9 mouse cellular contexts compared by ENCODE assay signal in genomic region chr2:20547686-20548624, GRCm38 (mm10).
A peak's percentile ranks its signal among the peaks of the same experiment; 100 is the strongest.
DNase-seq lines count a peak whose midpoint lies in the region; ATAC-seq and TF ChIP-seq lines count a peak whose summit lies in the region.
"Had no signal": no experiment of that assay in that cellular context is flagged by ENCODE, and none has a peak within 500 bp of the region (broad histone marks: within the 10 kb centered on the region; RNA-seq: fewer than 3 reads in every experiment).

No protein-coding gene starts in this region.

- WGBS in kidney, adult 2 months = 41% methylated on average over 18 of the region's 18 CpGs
- 40% methylated on average over 18 of the region's 18 CpGs for WGBS in liver, embryonic 14.5 days (ENCODE audit: insufficient replicate concordance)

- peak overlapping the region; percentile 39; the same call in 1 of the 2 replicates for H3K4me3 ChIP-seq in kidney, adult 2 months (ENCODE audit: insufficient read depth, low read depth, low read length)
- peak overlapping the region in 1 of 2 experiments; percentile 14; a peak in 1 of 4 replicates for H3K4me3 ChIP-seq in liver, embryonic 14.5 days (ENCODE audit: insufficient read depth in 1 of 2, low read depth in 2 of 2, low read length in 2 of 2)
- H3K4me3 ChIP-seq: erythroblast, embryonic 14.5 days had no signal

- peak; percentile 43 for DNase-seq in kidney, adult 2 months
- DNase-seq in kidney, postnatal 25 days = no peak
- DNase-seq in gonadal fat pad, adult 2 months (ENCODE audit: low read depth) = peak; percentile 83
- DNase-seq in liver, embryonic 14.5 days (ENCODE audit: low read depth in 3 of 3, low spot score in 3 of 3) = no peak
- DNase-seq in retina, embryonic 14.5 days (ENCODE audit: low spot score) = peak; percentile 12
- DNase-seq in thymus, postnatal 0 days (ENCODE audit: low spot score) = no peak
- no peak for DNase-seq in frontal cortex, postnatal 36 days (ENCODE audit: low spot score in 2 of 2)
- DNase-seq in layer of hippocampus, postnatal 10 days (ENCODE audit: low spot score in 2 of 2) = no peak

- H3K4me2 ChIP-seq in liver, embryonic 14.5 days (ENCODE audit: low read depth) = peak overlapping the region; percentile 41

- TF ChIP-seq EP300 in liver, embryonic 14.5 days (IDR thresholded peaks at IDR 0.05; ENCODE audit: low read depth) = no peak

- no peak for TF ChIP-seq CTCF in kidney, adult 2 months (conservative IDR thresholded peaks at IDR 0.05; ENCODE audit: insufficient read depth, insufficient read length, low read depth, low read length)
- no peak for TF ChIP-seq CTCF in liver, embryonic 14.5 days (IDR thresholded peaks at IDR 0.05; ENCODE audit: low read depth)

- TF ChIP-seq POLR2A in kidney, adult 2 months (IDR thresholded peaks at IDR 0.05; ENCODE audit: low read depth, low read length) = no peak

- H3K27me3 ChIP-seq in kidney, adult 2 months (replicated peaks; ENCODE audit: control insufficient read depth, insufficient read depth, low read length) = no peaks in the 10 kb centered on the region
- H3K27me3 ChIP-seq in liver, embryonic 14.5 days (ENCODE audit: control insufficient read depth, insufficient read depth, low read length) = no peaks in the 10 kb centered on the region

- H3K27ac ChIP-seq in kidney, adult 2 months (ENCODE audit: insufficient read depth, low read depth, low read length) = peak overlapping the region; percentile 1; the same call in 1 of the 2 replicates
- no peak overlapping the region for H3K27ac ChIP-seq in liver, embryonic 14.5 days

- H3K9ac ChIP-seq in liver, embryonic 14.5 days (replicated peaks) = no peak overlapping the region

- no peaks in the 10 kb centered on the region for H3K9me3 ChIP-seq in liver, embryonic 14.5 days (ENCODE audit: control insufficient read depth, low read length)

- no peaks in the 10 kb centered on the region for H3K36me3 ChIP-seq in kidney, adult 2 months (ENCODE audit: control insufficient read depth, insufficient read depth, low read length)
- no peaks in the 10 kb centered on the region for H3K36me3 ChIP-seq in liver, embryonic 14.5 days (replicated peaks; ENCODE audit: control insufficient read depth, insufficient read depth, low read depth)

- no peak for ATAC-seq in liver, embryonic 14.5 days (ENCODE audit: insufficient read depth)

- peaks cover 20% of the 10 kb centered on the region for H3K4me1 ChIP-seq in kidney, adult 2 months (ENCODE audit: control insufficient read depth, insufficient read depth, low read length)
- no peaks in the 10 kb centered on the region; a peak in 2 of 4 replicates for H3K4me1 ChIP-seq in liver, embryonic 14.5 days (replicated peaks; ENCODE audit: control insufficient read depth in 2 of 2, insufficient read depth in 2 of 2, low read length in 1 of 2)

Comparison
In these comparisons a context has a peak if more than half of its experiments do, and no peak if none do; other contexts are left out.
1. DNase-seq: peak in kidney, adult 2 months (single experiment), gonadal fat pad, adult 2 months (single experiment) and retina, embryonic 14.5 days (single experiment); none in kidney, postnatal 25 days (0 of 2), liver, embryonic 14.5 days (0 of 3), thymus, postnatal 0 days (single experiment), frontal cortex, postnatal 36 days (0 of 2) and layer of hippocampus, postnatal 10 days (0 of 2).